Comparison of ENCODE assay signal across 12 mouse cellular contexts in genomic region chr5:142997526-142997925, GRCm38 (mm10). TPM values are rescaled to one million over a fixed set of nuclear protein-coding genes. Genes with fewer than 3 reads are reported as not detected.
DNase-seq lines count a peak whose midpoint lies in the region; ATAC-seq and TF ChIP-seq lines count a peak whose summit lies in the region.
"Had no signal": no experiment of that assay in that cellular context is flagged by ENCODE, and none has a peak within 500 bp of the region (broad histone marks: within the 10 kb centered on the region; RNA-seq: fewer than 3 reads in every experiment).

No protein-coding gene starts in this region.

- no peak overlapping the region for H3K9ac ChIP-seq in midbrain, postnatal 0 days (replicated peaks; ENCODE audit: low read length, poor library complexity, severe bottlenecking)
- H3K9ac ChIP-seq in embryonic facial prominence, embryonic 15.5 days = no peak overlapping the region
- no peak overlapping the region for H3K9ac ChIP-seq in midbrain, embryonic 15.5 days
- H3K9ac ChIP-seq: embryonic facial prominence, embryonic 12.5 days; liver, embryonic 14.5 days had no signal

- H3K9me3 ChIP-seq in midbrain, embryonic 10.5 days (replicated peaks) = no peaks in the 10 kb centered on the region
- no peaks in the 10 kb centered on the region for H3K9me3 ChIP-seq in midbrain, postnatal 0 days (ENCODE audit: low read length)
- H3K9me3 ChIP-seq in embryonic facial prominence, embryonic 15.5 days (replicated peaks) = no peaks in the 10 kb centered on the region
- no peaks in the 10 kb centered on the region for H3K9me3 ChIP-seq in midbrain, embryonic 15.5 days
- H3K9me3 ChIP-seq: embryonic facial prominence, embryonic 12.5 days had no signal

- no peak for ATAC-seq in midbrain, postnatal 0 days (ENCODE audit: low FRiP score)
- no peak for ATAC-seq in embryonic facial prominence, embryonic 15.5 days (ENCODE audit: insufficient number of reproducible peaks, low FRiP score, low TSS enrichment, low read depth)
- no peak for ATAC-seq in midbrain, embryonic 15.5 days (replicated peaks)

- DNase-seq in kidney, adult 2 months = no peak
- no peak for DNase-seq in kidney, adult 18-20 months
- no peak for DNase-seq in midbrain, embryonic 10.5 days (ENCODE audit: low spot score)
- DNase-seq in midbrain, postnatal 0 days (ENCODE audit: low spot score) = no peak
- DNase-seq in frontal cortex, postnatal 25 days (ENCODE audit: low spot score in 2 of 2) = no peak
- DNase-seq in c-Kit-positive CD71-positive TER-119-positive erythroid progenitor cells, embryonic 14.5 days (ENCODE audit: low spot score) = no peak
- DNase-seq: cerebellum, adult 2 months; gastrocnemius, adult 2 months had no signal

- H3K4me1 ChIP-seq in kidney, adult 2 months (ENCODE audit: control insufficient read depth, insufficient read depth, low read length) = no peaks in the 10 kb centered on the region
- peaks cover 23% of the 10 kb centered on the region for H3K4me1 ChIP-seq in midbrain, embryonic 10.5 days
- no peaks in the 10 kb centered on the region for H3K4me1 ChIP-seq in midbrain, postnatal 0 days (ENCODE audit: insufficient read depth, low read length)
- H3K4me1 ChIP-seq in embryonic facial prominence, embryonic 15.5 days = peaks cover 36% of the 10 kb centered on the region
- 0 out of 2 replicates have a peak, but pooled peaks cover 5% of the 10 kb centered on the region for H3K4me1 ChIP-seq in midbrain, embryonic 15.5 days

- no peak for TF ChIP-seq POLR2A in kidney, adult 2 months (IDR thresholded peaks at IDR 0.05; ENCODE audit: low read depth, low read length)

- no peak overlapping the region for H3K4me3 ChIP-seq in kidney, adult 2 months (ENCODE audit: insufficient read depth, low read depth, low read length)
- H3K4me3 ChIP-seq in midbrain, embryonic 10.5 days = no peak overlapping the region
- H3K4me3 ChIP-seq in midbrain, postnatal 0 days (ENCODE audit: low read depth, low read length) = no peak overlapping the region
- H3K4me3 ChIP-seq in embryonic facial prominence, embryonic 15.5 days (replicated peaks) = no peak overlapping the region
- no peak overlapping the region for H3K4me3 ChIP-seq in midbrain, embryonic 15.5 days
- H3K4me3 ChIP-seq: embryonic facial prominence, embryonic 12.5 days; gastrocnemius, adult 2 months had no signal

- H3K4me2 ChIP-seq in midbrain, postnatal 0 days (ENCODE audit: low read depth, low read length, poor library complexity, severe bottlenecking) = no peak overlapping the region
- no peak overlapping the region for H3K4me2 ChIP-seq in embryonic facial prominence, embryonic 15.5 days (replicated peaks)
- no peak overlapping the region for H3K4me2 ChIP-seq in midbrain, embryonic 15.5 days
- H3K4me2 ChIP-seq: embryonic facial prominence, embryonic 12.5 days had no signal

- H3K27me3 ChIP-seq in kidney, adult 2 months (replicated peaks; ENCODE audit: control insufficient read depth, insufficient read depth, low read length) = no peaks in the 10 kb centered on the region
- no peaks in the 10 kb centered on the region for H3K27me3 ChIP-seq in midbrain, embryonic 10.5 days (ENCODE audit: low read depth, poor library complexity, severe bottlenecking)
- no peaks in the 10 kb centered on the region for H3K27me3 ChIP-seq in midbrain, postnatal 0 days (ENCODE audit: insufficient read depth, low read length)
- H3K27me3 ChIP-seq in embryonic facial prominence, embryonic 15.5 days = no peaks in the 10 kb centered on the region
- H3K27me3 ChIP-seq in midbrain, embryonic 15.5 days (replicated peaks) = no peaks in the 10 kb centered on the region
- H3K27me3 ChIP-seq: embryonic facial prominence, embryonic 12.5 days had no signal

- WGBS in kidney, adult 2 months = 51% methylated on average over 9 of the region's 9 CpGs
- WGBS in midbrain, embryonic 10.5 days = 81% methylated on average over 9 of the region's 9 CpGs
- 81% methylated on average over 9 of the region's 9 CpGs for WGBS in midbrain, postnatal 0 days
- whole genome bisulfite sequencing in embryonic facial prominence, embryonic 15.5 days = 72% methylated on average over 9 of the region's 9 CpGs
- 74% methylated on average over 9 of the region's 9 CpGs for WGBS in midbrain, embryonic 15.5 days

- peak overlapping the region; percentile 58 for H3K27ac ChIP-seq in kidney, adult 2 months (ENCODE audit: insufficient read depth, low read depth, low read length)
- H3K27ac ChIP-seq in midbrain, embryonic 10.5 days (replicated peaks) = 0 out of 2 replicates have a peak overlapping the region, but pooled peaks have one; percentile 38
- H3K27ac ChIP-seq in midbrain, postnatal 0 days (ENCODE audit: low read depth, low read length) = no peak overlapping the region
- H3K27ac ChIP-seq in embryonic facial prominence, embryonic 15.5 days (replicated peaks) = peak overlapping the region; percentile 58; the same call in 1 of the 2 replicates
- H3K27ac ChIP-seq in midbrain, embryonic 15.5 days = 0 out of 2 replicates have a peak overlapping the region, but pooled peaks have one; percentile 17
- H3K27ac ChIP-seq: embryonic facial prominence, embryonic 12.5 days; gastrocnemius, adult 2 months; liver, embryonic 14.5 days had no signal

- TF ChIP-seq CTCF in kidney, adult 2 months (conservative IDR thresholded peaks at IDR 0.05; ENCODE audit: insufficient read depth, insufficient read length, low read depth, low read length) = no peak
- TF ChIP-seq CTCF in midbrain, postnatal 0 days (IDR thresholded peaks at IDR 0.05) = no peak

- no peaks in the 10 kb centered on the region for H3K36me3 ChIP-seq in kidney, adult 2 months (ENCODE audit: control insufficient read depth, insufficient read depth, low read length)
- peaks cover 44% of the 10 kb centered on the region for H3K36me3 ChIP-seq in midbrain, embryonic 10.5 days
- peaks cover 12% of the 10 kb centered on the region for H3K36me3 ChIP-seq in midbrain, postnatal 0 days (ENCODE audit: insufficient read depth, low read length)
- peaks cover 30% of the 10 kb centered on the region for H3K36me3 ChIP-seq in embryonic facial prominence, embryonic 15.5 days
- H3K36me3 ChIP-seq in midbrain, embryonic 15.5 days (replicated peaks) = no peaks in the 10 kb centered on the region

RNA-seq across cellular contexts. Expression of gene Fscn1, which starts 37.4 kb away (rescaled TPM):
- polyA plus RNA-seq in kidney, adult 2 months (2012; rRNA removed) = 23.1 and 28.5 TPM in 2 replicates
- 675 and 709 TPM in 2 replicates for polyA plus RNA-seq in midbrain, embryonic 10.5 days (2016; fragmentation: Nextera tagmentation; extraction: Ambion mirVana)
- total RNA-seq in midbrain, postnatal 0 days (2014; rRNA removed) = 536 and 616 TPM in 2 replicates
- 485 and 504 TPM in 2 replicates for polyA plus RNA-seq in midbrain, postnatal 0 days (2015; fragmentation: Nextera tagmentation; extraction: Ambion mirVana)
- 328 TPM in 2 replicates for polyA plus RNA-seq in embryonic facial prominence, embryonic 15.5 days (2015; fragmentation: Nextera tagmentation; extraction: Ambion mirVana)
- 507 and 508 TPM in 2 replicates for polyA plus RNA-seq in midbrain, embryonic 15.5 days (2015; fragmentation: Nextera tagmentation; extraction: Ambion mirVana)

Comparison
In these comparisons a context has a peak if more than half of its experiments do, and no peak if none do; other contexts are left out.
1. RNA of gene Fscn1, which starts 37.4 kb away (polyA plus RNA-seq): 675 to 709 TPM in midbrain, embryonic 10.5 days, 507 to 508 TPM in midbrain, embryonic 15.5 days, 485 to 504 TPM in midbrain, postnatal 0 days and 328 TPM in embryonic facial prominence, embryonic 15.5 days; 23.1 to 28.5 TPM in kidney, adult 2 months; every median in the first group is over 10 times any median in the second.